Mouse (Mus musculus): ENCODE results near the gene Pde3a.

DNA sequence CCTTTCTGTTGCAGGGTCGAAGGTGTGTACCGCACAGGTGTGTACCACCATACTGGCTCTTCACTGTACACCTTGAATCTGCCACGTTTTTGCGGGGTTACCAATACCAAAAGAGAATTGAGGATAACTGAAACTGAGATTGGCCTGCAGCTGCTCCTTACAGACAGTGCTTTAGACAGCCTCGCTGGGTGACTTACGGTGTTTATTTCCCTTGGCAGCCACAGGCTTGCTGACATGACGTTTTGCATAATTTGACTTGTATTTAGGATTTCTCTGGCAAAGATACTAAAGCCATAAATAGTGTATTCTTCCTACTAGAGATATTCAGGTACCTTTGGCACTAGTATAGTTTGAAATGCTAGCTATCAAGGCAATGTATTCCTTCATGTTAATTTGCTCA, 155.6 kb downstream of the Pde3a start:
- TF ChIP-seq CTCF (IDR thresholded peaks at IDR 0.05; ENCODE audit: borderline replicate concordance, insufficient read depth, low read length): no peak
- TF ChIP-seq POLR2A (IDR thresholded peaks at IDR 0.05; ENCODE audit: low read depth, low read length): no peak

Measured in embryonic fibroblast, embryonic 13.5 days (primary cell).